Mouse (Mus musculus): Measurements from ENCODE around the gene Rrp15. TPM values are rescaled to one million over a fixed set of nuclear protein-coding genes. Genes with fewer than 3 reads are reported as not detected.
A peak's percentile ranks its signal among the peaks of the same experiment; 100 is the strongest.
"Not testable (repeated sequence)": the region's sequence is repeated elsewhere in the genome, so short reads cannot be mapped to it uniquely, and the experiment has no call there.

Rrp15 gene
- total RNA-seq (2022): 10 to 100 TPM; 21.8 to 26.4 (median 23.7) TPM

- DNase-seq: peak; percentile 70
These were observed at the start of gene Rrp15 for GRCm38 (mm10) chr1:186748724-186749653. Gene Rrp15 (minus strand): TSS chr1:186749358.

GRCm38 (mm10) chr1:186797991-186798390 lies 48.8 kb upstream of the Rrp15 start:
- DNase-seq: no peak

- no peak for DNase-seq
These were observed 36.2 kb upstream of the Rrp15 start for GRCm38 (mm10) chr1:186785359-186785758.

- DNase-seq: no peak
These were observed 31.7 kb upstream of the Rrp15 start for GRCm38 (mm10) chr1:186780826-186781225.

GRCm38 (mm10) chr1:186773124-186773523 lies 24.0 kb upstream of the Rrp15 start:
- DNase-seq: no peak

DNA sequence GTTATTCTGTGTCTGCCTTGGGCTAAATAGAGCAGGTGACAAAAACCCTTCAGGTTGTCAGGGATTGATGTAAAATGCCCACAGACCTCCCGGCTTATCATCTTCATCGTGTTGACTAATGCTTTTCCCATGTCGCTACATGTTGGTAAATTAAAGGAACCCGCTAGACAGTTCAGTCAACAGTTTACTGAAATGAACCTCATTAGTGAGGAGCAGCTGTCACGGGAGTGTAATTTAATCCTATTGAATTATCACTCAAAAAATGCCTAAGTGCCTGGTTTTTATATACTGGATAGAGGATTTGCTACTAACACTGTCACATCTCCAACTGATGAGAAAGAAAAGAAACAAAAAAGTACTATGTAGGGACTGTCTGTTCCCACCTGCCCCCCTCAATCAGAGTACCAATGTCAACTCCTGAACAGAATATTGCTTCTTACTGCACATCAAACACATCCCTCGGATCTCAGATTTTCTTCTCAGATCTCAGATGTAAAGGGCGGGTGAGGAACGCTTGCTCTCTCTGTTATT lies 23.5 kb upstream of the Rrp15 start:
- no peak for DNase-seq

DNA sequence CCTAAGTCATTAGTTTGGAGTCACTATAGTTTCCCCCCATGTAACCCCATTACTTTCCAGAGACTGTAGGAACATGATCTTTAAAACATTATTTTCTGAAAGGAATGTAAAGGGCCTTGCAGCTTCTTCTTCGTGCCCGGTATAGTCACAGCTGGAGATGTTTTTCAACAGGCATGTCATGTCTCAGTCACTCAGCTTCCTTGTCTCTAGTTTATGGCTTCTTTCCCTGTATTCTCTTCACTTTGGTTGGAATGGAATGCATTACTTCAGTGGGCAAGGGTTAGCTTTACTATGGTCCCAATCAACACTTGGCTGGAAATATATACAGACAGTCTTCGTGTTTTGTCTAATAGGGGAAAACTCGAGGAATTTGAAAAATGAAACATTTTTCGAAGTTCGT lies 22.8 kb upstream of the Rrp15 start:
- DNase-seq: no peak

GRCm38 (mm10) chr1:186770659-186771058 lies 21.5 kb upstream of the Rrp15 start:
- DNase-seq: no peak

GRCm38 (mm10) chr1:186768392-186768791 lies 19.2 kb upstream of the Rrp15 start:
- DNase-seq: no peak

GRCm38 (mm10) chr1:186763451-186763850 lies 14.3 kb upstream of the Rrp15 start:
- not testable (repeated sequence) for DNase-seq

DNA sequence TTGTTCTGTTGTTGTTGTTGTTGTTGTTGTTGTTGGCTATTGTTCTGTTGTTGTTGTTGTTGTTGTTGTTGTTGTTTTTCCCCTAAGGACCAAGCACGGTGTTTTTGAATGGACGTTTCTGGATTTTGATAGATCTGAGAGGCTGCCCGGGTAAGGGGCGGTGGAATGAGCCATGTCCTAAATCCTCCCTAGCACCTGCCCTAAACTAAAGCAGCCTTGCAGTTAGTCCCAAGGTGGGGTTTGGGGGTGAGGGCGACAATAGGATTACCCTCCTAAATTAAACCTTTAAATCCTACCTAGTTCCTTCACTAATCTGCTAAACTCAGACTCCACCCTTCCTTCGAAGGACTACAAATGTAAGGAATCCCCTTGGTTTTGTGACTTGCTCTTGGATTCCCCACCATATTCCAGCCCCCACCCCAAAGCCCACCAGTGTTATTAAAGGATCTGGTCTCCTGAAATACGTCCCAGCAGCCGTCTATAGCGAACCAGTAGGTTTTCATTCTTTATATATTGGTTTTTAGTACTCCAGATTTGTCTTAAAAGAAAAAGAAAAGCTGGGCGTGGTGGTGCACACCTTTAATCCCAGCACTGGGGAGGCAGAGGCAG lies 621 bp upstream of the Rrp15 start:
- no peak for DNase-seq

DNA sequence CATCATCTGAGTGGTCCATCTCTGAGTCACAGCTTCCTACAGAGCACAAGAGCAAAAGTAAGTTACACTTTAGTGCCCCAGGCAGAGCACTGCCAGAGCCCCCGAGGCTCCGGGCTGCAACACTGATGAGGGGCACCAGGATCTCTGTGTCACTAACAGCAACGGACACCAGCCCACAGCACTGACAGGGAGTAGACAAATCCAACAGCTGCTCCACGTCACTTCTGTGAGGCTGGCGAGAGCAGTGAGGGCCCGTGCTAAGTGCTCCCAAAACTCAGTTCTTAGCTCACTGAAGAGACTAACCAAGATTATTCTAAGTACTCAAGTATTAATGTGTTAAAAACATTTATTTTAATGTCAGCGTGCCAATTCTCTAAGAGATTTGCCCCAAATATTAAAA lies 9.3 kb downstream of the Rrp15 start:
- no peak for DNase-seq

GRCm38 (mm10) chr1:186735537-186735936 lies 13.6 kb downstream of the Rrp15 start:
- DNase-seq: no peak

DNA sequence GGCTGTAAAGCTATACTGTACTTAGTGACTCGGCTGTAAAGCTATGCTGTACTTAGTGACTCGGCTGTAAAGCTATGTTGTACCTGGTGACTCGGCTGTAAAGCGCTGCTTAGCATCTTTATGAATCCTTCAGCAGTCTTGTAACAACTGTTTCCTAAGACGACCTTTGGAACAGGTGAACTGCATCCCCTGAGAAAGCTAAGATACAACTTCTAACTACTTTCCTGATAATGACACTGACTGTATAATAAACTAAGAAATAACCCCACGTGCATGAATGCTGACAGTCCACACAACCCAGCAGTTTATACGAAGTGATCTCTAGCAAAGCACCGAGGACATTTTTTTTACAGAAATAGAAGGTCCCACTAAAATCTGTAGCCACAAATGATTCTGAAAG lies 16.1 kb downstream of the Rrp15 start:
- DNase-seq: no peak

GRCm38 (mm10) chr1:186728778-186729177 lies 20.4 kb downstream of the Rrp15 start:
- no peak for DNase-seq

- DNase-seq: no peak
These were observed 23.0 kb downstream of the Rrp15 start for GRCm38 (mm10) chr1:186726117-186726516.

GRCm38 (mm10) chr1:186722299-186722698 lies 26.9 kb downstream of the Rrp15 start:
- DNase-seq: no peak

DNA sequence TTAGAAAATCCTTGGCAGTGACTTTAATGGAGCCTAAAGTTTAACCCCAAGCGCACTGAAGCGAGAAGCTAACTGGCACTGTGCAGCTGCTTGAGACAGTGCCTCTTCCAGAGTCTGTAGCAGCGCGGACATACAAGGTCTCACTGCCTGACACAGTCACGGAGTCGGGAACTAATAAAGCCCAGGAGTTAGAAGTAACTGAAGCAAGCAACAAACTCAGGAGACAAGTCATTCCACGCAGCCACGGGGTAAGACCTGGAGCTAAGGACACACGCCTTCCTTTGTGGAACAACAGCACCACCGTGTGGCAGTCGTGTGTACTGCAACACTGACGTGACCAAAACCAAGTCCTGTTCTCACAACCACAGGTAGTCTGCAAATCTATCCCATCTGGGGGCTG lies 27.3 kb downstream of the Rrp15 start:
- DNase-seq: peak; percentile 60

DNA sequence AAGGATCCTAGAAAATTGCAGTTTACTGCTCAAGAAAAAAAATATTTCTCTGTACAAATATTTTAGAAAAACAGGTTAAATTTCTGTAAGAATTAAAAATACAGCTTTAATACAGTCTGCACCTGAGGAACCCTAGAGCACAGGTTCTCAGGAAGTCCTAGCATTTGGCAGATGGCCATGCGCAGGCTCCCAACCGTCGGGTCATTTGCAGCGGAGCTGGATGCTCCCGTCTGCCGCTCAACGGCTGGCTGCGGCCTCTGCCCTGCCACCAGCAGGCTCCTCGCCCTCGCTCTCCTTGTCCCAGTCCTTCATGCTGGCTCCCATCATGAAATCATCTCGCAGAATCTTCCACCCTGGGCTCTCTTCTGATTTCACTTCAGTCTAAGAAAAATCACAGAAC lies 28.0 kb downstream of the Rrp15 start:
- no peak for DNase-seq

GRCm38 (mm10) chr1:186719708-186720107 lies 29.4 kb downstream of the Rrp15 start:
- no peak for DNase-seq

GRCm38 (mm10) chr1:186718881-186719280 lies 30.3 kb downstream of the Rrp15 start:
- no peak for DNase-seq

DNA sequence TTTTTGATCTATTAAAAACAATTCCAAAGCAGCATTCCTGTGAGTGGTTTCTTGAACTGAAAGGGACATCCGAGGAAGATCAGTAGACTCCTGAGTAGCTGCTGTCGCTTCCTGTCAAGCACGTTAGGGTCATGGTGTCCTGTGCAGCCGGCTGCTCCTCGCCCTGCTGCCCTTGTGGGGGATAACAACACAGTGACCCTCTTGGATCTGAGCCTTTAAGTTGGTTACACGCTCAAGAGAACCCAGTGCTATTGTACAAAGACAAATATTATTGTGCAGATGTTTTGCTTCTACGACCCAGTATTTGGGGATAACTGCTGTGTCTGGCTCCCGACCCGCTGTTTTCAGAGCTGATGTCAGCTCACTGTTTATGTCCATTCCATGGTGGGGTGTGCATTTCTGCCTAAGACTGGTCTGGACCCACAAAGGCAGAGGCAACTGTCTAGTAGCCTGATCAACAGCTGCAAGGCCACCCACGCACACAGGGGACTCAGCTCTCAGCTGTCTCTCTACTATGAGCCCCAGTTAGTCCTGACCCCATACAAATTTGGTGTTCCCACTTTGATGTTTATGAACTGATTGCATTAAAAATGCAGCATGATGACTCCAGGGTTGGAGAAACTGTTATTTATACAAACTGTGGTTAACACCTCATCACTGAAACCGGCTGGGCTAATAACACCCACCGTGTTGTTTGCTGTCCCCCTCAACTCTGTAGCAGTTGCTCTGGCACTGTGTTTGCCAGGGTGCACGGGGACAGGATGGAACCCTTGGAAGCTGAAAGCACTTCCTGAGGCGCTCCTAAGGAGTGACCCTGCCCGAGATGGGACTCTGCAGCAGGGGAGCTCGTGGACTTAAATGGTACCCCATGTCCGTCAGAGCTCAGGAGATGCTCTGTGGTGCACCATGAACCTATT lies 33.9 kb downstream of the Rrp15 start:
- DNase-seq: no peak

DNA sequence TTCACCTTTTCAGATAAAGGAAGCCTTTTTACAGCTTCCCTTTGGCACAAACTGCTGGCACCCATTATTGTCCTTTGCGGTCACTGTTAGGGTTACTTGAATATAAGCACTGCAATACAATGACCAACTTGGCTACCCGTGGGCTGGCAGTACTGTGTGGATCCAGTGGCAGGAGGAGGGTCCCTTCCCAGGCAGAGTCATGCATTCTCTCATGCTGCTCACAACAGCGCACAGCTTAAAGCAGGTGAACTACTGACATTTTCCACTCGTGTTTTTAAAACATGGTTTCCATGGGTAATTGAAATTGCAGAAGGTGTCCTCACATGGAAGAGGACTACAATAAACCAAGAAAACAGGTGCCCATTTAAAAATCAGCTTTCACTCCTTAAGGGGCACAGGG lies 34.9 kb downstream of the Rrp15 start:
- no peak for DNase-seq

All from adrenal gland, adult 8-10 months (tissue).